Mouse (Mus musculus) stomach, postnatal 0 days (tissue): ENCODE results near the gene Fam131c. TPM values are rescaled to one million over a fixed set of nuclear protein-coding genes. Genes with fewer than 3 reads are reported as not detected.

ENCODE experiments used
- ATAC-seq: fragments of 200-750 bp; cut with Nextera tagmentation; 2 replicates; pipeline ENCODE4 v1.8.0; 2017; ENCODE audit not compliant: low FRiP score, low TSS enrichment
- DNase-seq: peaks from one replicate; pipeline ENCODE4 v3.0.0-alpha.2; 2016; ENCODE audit warnings: low spot score
- H3K27ac ChIP-seq: fragments of 300-500 bp; sonication (generic); replicated peaks from 2 replicates; pipeline ENCODE4 v1.5.1; 2014; ENCODE audit warnings: mild to moderate bottlenecking, control low read depth
- H3K27me3 ChIP-seq: fragments of 300-500 bp; sonication (generic); 2 replicates; pipeline ENCODE4 v1.6.1; 2014; ENCODE audit warnings: low read length; ENCODE audit not compliant: control insufficient read depth, insufficient read depth
- H3K36me3 ChIP-seq: fragments of 300-500 bp; sonication (generic); 2 replicates; pipeline ENCODE4 v1.6.1; 2014; ENCODE audit warnings: low read length, mixed read lengths; ENCODE audit not compliant: control insufficient read depth, insufficient read depth
- H3K4me1 ChIP-seq: fragments of 300-500 bp; sonication (generic); replicated peaks from 2 replicates; pipeline ENCODE4 v1.6.1; 2014; ENCODE audit warnings: antibody characterized with exemption; ENCODE audit not compliant: control insufficient read depth, insufficient read depth
- H3K4me2 ChIP-seq: fragments of 300-500 bp; sonication (generic); replicated peaks from 2 replicates; pipeline ENCODE4 v1.6.1; 2014; ENCODE audit warnings: low read depth, mild to moderate bottlenecking, control low read depth, moderate library complexity
- H3K4me3 ChIP-seq: fragments of 300-500 bp; sonication (generic); 2 replicates; pipeline ENCODE4 v1.5.1; 2014; ENCODE audit warnings: low read depth, low read length, control low read depth
- H3K9ac ChIP-seq: fragments of 300-500 bp; sonication (generic); 2 replicates; pipeline ENCODE4 v1.6.1; 2014; ENCODE audit warnings: mild to moderate bottlenecking, low read length, control low read depth, mixed read lengths
- H3K9me3 ChIP-seq: fragments of 300-500 bp; sonication (generic); 2 replicates; pipeline ENCODE4 v1.6.1; 2016; ENCODE audit warnings: low read length; ENCODE audit not compliant: control insufficient read depth
- CTCF ChIP-seq: IDR thresholded peaks from 2 replicates; pipeline ENCODE4 v1.5.1; 2016; ENCODE audit warnings: antibody characterized with exemption, low read depth, mild to moderate bottlenecking, moderate library complexity
- EP300 ChIP-seq: optimal IDR thresholded peaks from 2 replicates; pipeline ENCODE3; 2016; ENCODE audit warnings: antibody characterized with exemption
- WGBS: fragments of 180-500 bp; shearing (Covaris S2); extraction: QIAGEN DNeasy Blood & Tissue Kit; methylation state at CpG from one replicate; pipeline ENCODE4 v1.1.7; 2014; 5-methylcytosine and 5-hydroxymethylcytosine counted together
- polyA plus RNA-seq: library from polyadenylated mRNA; unstranded; fragments of >200 nt; fragmentation: Nextera tagmentation; extraction: Ambion mirVana; gene quantifications from 2 replicates; pipeline ENCODE4 v1.2.1, GENCODE M21; 2015

Fam131c gene
- polyA plus RNA-seq, 1 experiment from 2014 or later = 3.4 TPM

- Histone ChIP-seq H3K4me3 (no peak overlapping the region), H3K4me2 (no peak overlapping the region), H3K36me3 (no peaks in the 10 kb centered on the region), H3K9me3 (no peaks in the 10 kb centered on the region), H3K27me3 (no peaks in the 10 kb centered on the region), H3K9ac (no peak overlapping the region), H3K4me1 (peaks cover 3% of the 10 kb centered on the region; the same call in 1 of the 2 replicates), H3K27ac (no peak overlapping the region)
- TF ChIP-seq CTCF (no peak), EP300 (no peak)
- WGBS = 57% methylated on average over 8 of the region's 8 CpGs
- DNase-seq (no peak), ATAC-seq (no peak)
Measured at GRCm38 (mm10) chr4:141379674-141380073, 11.7 kb downstream of the Fam131c start.

GRCm38 (mm10) chr4:141382406-141382805, 14.4 kb downstream of the Fam131c start:
- 5% methylated on average over 22 of the region's 25 CpGs for WGBS
- TF ChIP-seq EP300 (no peak), CTCF (peak; percentile 30)
- Histone ChIP-seq H3K4me3 (peak overlapping the region; percentile 17), H3K27me3 (no peaks in the 10 kb centered on the region), H3K9ac (peak overlapping the region; percentile 35; the same call in 1 of the 2 replicates), H3K4me1 (peaks cover 3% of the 10 kb centered on the region; the same call in 1 of the 2 replicates), H3K27ac (no peak overlapping the region), H3K4me2 (peak overlapping the region; percentile 58), H3K9me3 (no peaks in the 10 kb centered on the region), H3K36me3 (no peaks in the 10 kb centered on the region)
- DNase-seq (peak; percentile 41), ATAC-seq (0 out of 2 replicates have a peak, but pooled peaks have one; percentile 14)

- H3K9ac ChIP-seq = no peak overlapping the region
- H3K4me3 ChIP-seq = no peak overlapping the region
- no peaks in the 10 kb centered on the region for H3K9me3 ChIP-seq
- no peak overlapping the region for H3K4me2 ChIP-seq
- WGBS = 0% methylated on average over 7 of the region's 7 CpGs
- DNase-seq = peak; percentile 69
- peaks cover 3% of the 10 kb centered on the region; the same call in 1 of the 2 replicates for H3K4me1 ChIP-seq
- H3K36me3 ChIP-seq = no peaks in the 10 kb centered on the region
- H3K27ac ChIP-seq = no peak overlapping the region
- TF ChIP-seq CTCF (peak; percentile 95), EP300 (no peak)
- peak; percentile 47; the same call in 1 of the 2 replicates for ATAC-seq
- no peaks in the 10 kb centered on the region for H3K27me3 ChIP-seq
Measured at GRCm38 (mm10) chr4:141385275-141385674, 17.3 kb downstream of the Fam131c start.

GRCm38 (mm10) chr4:141386150-141386549, 18.1 kb downstream of the Fam131c start:
- Histone ChIP-seq H3K27ac (no peak overlapping the region), H3K4me1 (peaks cover 3% of the 10 kb centered on the region; the same call in 1 of the 2 replicates), H3K9me3 (no peaks in the 10 kb centered on the region), H3K27me3 (no peaks in the 10 kb centered on the region), H3K4me2 (no peak overlapping the region), H3K9ac (no peak overlapping the region), H3K36me3 (no peaks in the 10 kb centered on the region), H3K4me3 (no peak overlapping the region)
- ATAC-seq = no peak
- TF ChIP-seq CTCF (peak; percentile 45), EP300 (no peak)
- no peak for DNase-seq
- 70% methylated on average over 7 of the region's 7 CpGs for WGBS

- DNase-seq (peak; percentile 85), ATAC-seq (no peak; the same call in 1 of the 2 replicates)
- H3K4me2 ChIP-seq = no peak overlapping the region
- no peak overlapping the region for H3K27ac ChIP-seq
- H3K4me1 ChIP-seq = peaks cover 2% of the 10 kb centered on the region; the same call in 1 of the 2 replicates
- H3K27me3 ChIP-seq = no peaks in the 10 kb centered on the region
- H3K9ac ChIP-seq = no peak overlapping the region
- no peak overlapping the region for H3K4me3 ChIP-seq
- no peaks in the 10 kb centered on the region for H3K9me3 ChIP-seq
- TF ChIP-seq CTCF (peak; percentile 93), EP300 (no peak)
- 14% methylated on average over 5 of the region's 5 CpGs for WGBS
- no peaks in the 10 kb centered on the region for H3K36me3 ChIP-seq
Measured at GRCm38 (mm10) chr4:141387093-141387784, 19.2 kb downstream of the Fam131c start.

- Histone ChIP-seq H3K27me3 (no peaks in the 10 kb centered on the region), H3K9me3 (no peaks in the 10 kb centered on the region), H3K4me1 (no peaks in the 10 kb centered on the region), H3K36me3 (no peaks in the 10 kb centered on the region), H3K27ac (no peak overlapping the region), H3K4me2 (no peak overlapping the region), H3K9ac (no peak overlapping the region), H3K4me3 (no peak overlapping the region)
- no peak for ATAC-seq
- 61% methylated on average over 5 of the region's 5 CpGs for WGBS
- DNase-seq = no peak
- TF ChIP-seq EP300 (no peak), CTCF (no peak)
Measured at GRCm38 (mm10) chr4:141387933-141388332, 19.9 kb downstream of the Fam131c start.
